Mouse (Mus musculus): ENCODE results near the gene Gm10961. TPM values are rescaled to one million over a fixed set of nuclear protein-coding genes. Genes with fewer than 3 reads are reported as not detected.

Gene Gm10961
- total RNA-seq, 2 experiments from 2014 or later: not detected

- H3K27ac ChIP-seq: no peak overlapping the region
- no peak for TF ChIP-seq CTCF (IDR thresholded peaks at IDR 0.05)
- peak; percentile 7 for DNase-seq
- intact Hi-C loops (cut with DNase I): no loop called here
- no peak overlapping the region for H3K4me3 ChIP-seq
Observed at GRCm38 (mm10) chr3:107597134-107597533, 34.0 kb upstream of the Gm10961 start.

- peak; percentile 12 for DNase-seq
- Histone ChIP-seq H3K27ac (no peak overlapping the region), H3K4me3 (no peak overlapping the region)
- intact Hi-C loops (cut with DNase I): no loop called here
- no peak for TF ChIP-seq CTCF (IDR thresholded peaks at IDR 0.05)
Observed at GRCm38 (mm10) chr3:107597586-107598389, 33.3 kb upstream of the Gm10961 start.

GRCm38 (mm10) chr3:107600127-107600526, 31.0 kb upstream of the Gm10961 start:
- Histone ChIP-seq H3K4me3 (no peak overlapping the region), H3K27ac (no peak overlapping the region)
- TF ChIP-seq CTCF (IDR thresholded peaks at IDR 0.05): no peak
- intact Hi-C loops (cut with DNase I): no loop called here
- no peak for DNase-seq

GRCm38 (mm10) chr3:107605304-107605703, 25.8 kb upstream of the Gm10961 start:
- H3K27ac ChIP-seq: no peak overlapping the region
- H3K4me3 ChIP-seq: no peak overlapping the region
- intact Hi-C loops (cut with DNase I): no loop called here
- DNase-seq: peak; percentile 64
- peak; percentile 93 for TF ChIP-seq CTCF (IDR thresholded peaks at IDR 0.05)

GRCm38 (mm10) chr3:107607221-107607620, 23.9 kb upstream of the Gm10961 start:
- H3K27ac ChIP-seq: no peak overlapping the region
- TF ChIP-seq CTCF (IDR thresholded peaks at IDR 0.05): no peak
- DNase-seq: no peak
- H3K4me3 ChIP-seq: no peak overlapping the region
- intact Hi-C loops (cut with DNase I): no loop called here

- TF ChIP-seq CTCF (IDR thresholded peaks at IDR 0.05): no peak
- intact Hi-C loops (cut with DNase I): no loop called here
- H3K4me3 ChIP-seq: no peak overlapping the region
- DNase-seq: no peak
- H3K27ac ChIP-seq: no peak overlapping the region
Observed at GRCm38 (mm10) chr3:107608808-107609207, 22.3 kb upstream of the Gm10961 start.

- no peak for TF ChIP-seq CTCF (IDR thresholded peaks at IDR 0.05)
- no peak for DNase-seq
- Histone ChIP-seq H3K4me3 (no peak overlapping the region), H3K27ac (no peak overlapping the region)
- intact Hi-C loops (cut with DNase I): no loop called here
Observed at GRCm38 (mm10) chr3:107609376-107609775, 21.7 kb upstream of the Gm10961 start.

- intact Hi-C loops (cut with DNase I): no loop called here
- TF ChIP-seq CTCF (IDR thresholded peaks at IDR 0.05): no peak
- Histone ChIP-seq H3K4me3 (no peak overlapping the region), H3K27ac (no peak overlapping the region)
- no peak for DNase-seq
Observed at GRCm38 (mm10) chr3:107611394-107611793, 19.7 kb upstream of the Gm10961 start.

GRCm38 (mm10) chr3:107612902-107613525, 18.1 kb upstream of the Gm10961 start:
- TF ChIP-seq CTCF (IDR thresholded peaks at IDR 0.05): peak; percentile 93
- no peak overlapping the region for H3K4me3 ChIP-seq
- DNase-seq: peak; percentile 71
- intact Hi-C loops (cut with DNase I): no loop called here
- no peak overlapping the region for H3K27ac ChIP-seq

- DNase-seq: no peak
- Histone ChIP-seq H3K4me3 (no peak overlapping the region), H3K27ac (no peak overlapping the region)
- no peak for TF ChIP-seq CTCF (IDR thresholded peaks at IDR 0.05)
- intact Hi-C loops (cut with DNase I): no loop called here
Observed at GRCm38 (mm10) chr3:107617800-107618199, 13.3 kb upstream of the Gm10961 start.

- no peak overlapping the region for H3K27ac ChIP-seq
- TF ChIP-seq CTCF (IDR thresholded peaks at IDR 0.05): no peak
- H3K4me3 ChIP-seq: no peak overlapping the region
- intact Hi-C loops (cut with DNase I): no loop called here
- no peak for DNase-seq
Observed at GRCm38 (mm10) chr3:107619911-107620310, 11.2 kb upstream of the Gm10961 start.

GRCm38 (mm10) chr3:107621286-107622075, 9.6 kb upstream of the Gm10961 start:
- Histone ChIP-seq H3K27ac (no peak overlapping the region), H3K4me3 (no peak overlapping the region)
- TF ChIP-seq CTCF (IDR thresholded peaks at IDR 0.05): no peak
- DNase-seq: no peak
- intact Hi-C loops (cut with DNase I): no loop called here

GRCm38 (mm10) chr3:107622537-107622936, 8.6 kb upstream of the Gm10961 start:
- intact Hi-C loops (cut with DNase I): no loop called here
- no peak for DNase-seq
- no peak for TF ChIP-seq CTCF (IDR thresholded peaks at IDR 0.05)
- Histone ChIP-seq H3K4me3 (no peak overlapping the region), H3K27ac (no peak overlapping the region)

All from gastrocnemius, adult 2 months (tissue).